Comparison of ENCODE assay signal across 21 mouse cellular contexts in genomic region chr4:140922508-140922907, GRCm38 (mm10). TPM values are rescaled to one million over a fixed set of nuclear protein-coding genes. Genes with fewer than 3 reads are reported as not detected.
DNase-seq lines count a peak whose midpoint lies in the region; ATAC-seq lines count a peak whose summit lies in the region.
"Had no signal": no experiment of that assay in that cellular context is flagged by ENCODE, and none has a peak within 500 bp of the region (broad histone marks: within the 10 kb centered on the region; RNA-seq: fewer than 3 reads in every experiment).

No protein-coding gene starts in this region.

- H3K4me2 ChIP-seq in forebrain, embryonic 16.5 days (ENCODE audit: low read length) = no peak overlapping the region
- no peak overlapping the region for H3K4me2 ChIP-seq in heart, embryonic 11.5 days
- H3K4me2 ChIP-seq: embryonic facial prominence, embryonic 12.5 days; forebrain, embryonic 12.5 days; heart, embryonic 13.5 days; hindbrain, embryonic 12.5 days had no signal

- no peaks in the 10 kb centered on the region for H3K27me3 ChIP-seq in forebrain, embryonic 10.5 days (ENCODE audit: poor library complexity, severe bottlenecking)
- no peaks in the 10 kb centered on the region for H3K27me3 ChIP-seq in forebrain, embryonic 16.5 days (replicated peaks; ENCODE audit: control insufficient read depth, insufficient read depth, low read length)
- no peaks in the 10 kb centered on the region for H3K27me3 ChIP-seq in heart, embryonic 11.5 days (ENCODE audit: control insufficient read depth, insufficient read depth, low read length)
- H3K27me3 ChIP-seq: embryonic facial prominence, embryonic 12.5 days; forebrain, embryonic 12.5 days; heart, embryonic 13.5 days; hindbrain, embryonic 12.5 days had no signal

- H3K9ac ChIP-seq in forebrain, embryonic 16.5 days (replicated peaks; ENCODE audit: low read depth, low read length) = no peak overlapping the region
- H3K9ac ChIP-seq in heart, embryonic 11.5 days (ENCODE audit: low read depth, low read length) = peak overlapping the region; percentile 34; the same call in 1 of the 2 replicates
- H3K9ac ChIP-seq: embryonic facial prominence, embryonic 12.5 days; forebrain, embryonic 12.5 days; forebrain, postnatal 0 days; heart, embryonic 13.5 days; hindbrain, embryonic 12.5 days had no signal

- 87% methylated on average over 5 of the region's 5 CpGs for WGBS in forebrain, embryonic 10.5 days
- 85% methylated on average over 5 of the region's 5 CpGs for WGBS in forebrain, embryonic 16.5 days
- WGBS in heart, embryonic 11.5 days (ENCODE audit: insufficient replicate concordance) = 69% methylated on average over 5 of the region's 5 CpGs

- intact Hi-C loops in gastrocnemius, postnatal 14 days (cut with DNase I; ENCODE audit: low total_unique reads) = no loop called here

- peaks cover 9% of the 10 kb centered on the region; the same call in 1 of the 2 replicates for H3K4me1 ChIP-seq in forebrain, embryonic 10.5 days
- H3K4me1 ChIP-seq in forebrain, embryonic 16.5 days (replicated peaks; ENCODE audit: control insufficient read depth, insufficient read depth, low read length) = no peaks in the 10 kb centered on the region
- H3K4me1 ChIP-seq in heart, embryonic 11.5 days (ENCODE audit: control insufficient read depth, insufficient read depth, low read length) = peaks cover 38% of the 10 kb centered on the region
- H3K4me1 ChIP-seq: forebrain, embryonic 12.5 days had no signal

- DNase-seq in forebrain, embryonic 10.5 days (ENCODE audit: extremely low spot score, low spot score) = no peak
- no peak for DNase-seq in heart, postnatal 4 days
- peak; percentile 67 for DNase-seq in gastrocnemius, postnatal 14 days
- peak; percentile 91 for DNase-seq in skeletal muscle tissue, adult 2 months (ENCODE audit: low read depth, low spot score)
- no peak for DNase-seq in natural killer cell, adult 2 months (ENCODE audit: low spot score in 2 of 2)
- DNase-seq: adrenal gland, postnatal 10 days; B cell, adult 2 months; cerebellum, adult 11-12 months; cerebellum, adult 9-10 months; cerebellum, postnatal 25 days; forebrain, postnatal 0 days; heart, adult 2 months; heart, postnatal 36 days had no signal

- 0 out of 2 replicates have a peak overlapping the region, but pooled peaks have one; percentile 15 for H3K27ac ChIP-seq in forebrain, embryonic 10.5 days
- H3K27ac ChIP-seq in forebrain, embryonic 16.5 days (ENCODE audit: low read length) = no peak overlapping the region
- H3K27ac ChIP-seq in heart, embryonic 11.5 days (ENCODE audit: low read depth, low read length) = no peak overlapping the region
- H3K27ac ChIP-seq: embryonic facial prominence, embryonic 12.5 days; forebrain, embryonic 12.5 days; heart, adult 2 months; heart, embryonic 13.5 days; hindbrain, embryonic 12.5 days; hindbrain, postnatal 0 days had no signal

- ATAC-seq in forebrain, embryonic 16.5 days = no peak
- no peak for ATAC-seq in heart, embryonic 11.5 days (replicated peaks; ENCODE audit: insufficient number of reproducible peaks, low FRiP score, low TSS enrichment)
- ATAC-seq: CD4-positive, CD25-positive, alpha-beta regulatory T cell, adult 4 months; forebrain, postnatal 0 days; hindbrain, postnatal 0 days had no signal

- no peaks in the 10 kb centered on the region for H3K36me3 ChIP-seq in forebrain, embryonic 10.5 days (replicated peaks)
- H3K36me3 ChIP-seq in forebrain, embryonic 16.5 days (ENCODE audit: control insufficient read depth, insufficient read depth) = no peaks in the 10 kb centered on the region
- H3K36me3 ChIP-seq in heart, embryonic 11.5 days (ENCODE audit: control insufficient read depth, insufficient read depth, low read length) = no peaks in the 10 kb centered on the region
- H3K36me3 ChIP-seq: embryonic facial prominence, embryonic 12.5 days; forebrain, embryonic 12.5 days; heart, embryonic 13.5 days; hindbrain, embryonic 12.5 days had no signal

- no peaks in the 10 kb centered on the region for H3K9me3 ChIP-seq in forebrain, embryonic 10.5 days
- H3K9me3 ChIP-seq in forebrain, embryonic 16.5 days (ENCODE audit: control insufficient read depth, low read length) = no peaks in the 10 kb centered on the region
- no peaks in the 10 kb centered on the region for H3K9me3 ChIP-seq in heart, embryonic 11.5 days (replicated peaks; ENCODE audit: control insufficient read depth, low read length)
- H3K9me3 ChIP-seq: embryonic facial prominence, embryonic 12.5 days; forebrain, embryonic 12.5 days; heart, embryonic 13.5 days; hindbrain, embryonic 12.5 days had no signal

- no peak overlapping the region for H3K4me3 ChIP-seq in forebrain, embryonic 10.5 days
- no peak overlapping the region for H3K4me3 ChIP-seq in forebrain, embryonic 16.5 days (replicated peaks; ENCODE audit: low read length)
- H3K4me3 ChIP-seq in heart, embryonic 11.5 days (ENCODE audit: low read depth, low read length) = no peak overlapping the region
- H3K4me3 ChIP-seq: embryonic facial prominence, embryonic 12.5 days; forebrain, embryonic 12.5 days; heart, adult 2 months; heart, embryonic 13.5 days; hindbrain, embryonic 12.5 days had no signal

RNA-seq across cellular contexts. Expression of gene Padi2, which starts 16.4 kb away (rescaled TPM):
- 0.30 and 0.66 TPM in 2 replicates for polyA plus RNA-seq in forebrain, embryonic 10.5 days (2016; fragmentation: Nextera tagmentation; extraction: Ambion mirVana)
- 0.88 and 1.0 TPM in 2 replicates for polyA plus RNA-seq in forebrain, embryonic 16.5 days (2015; fragmentation: Nextera tagmentation; extraction: Ambion mirVana)
- polyA plus RNA-seq in heart, embryonic 11.5 days (2014; fragmentation: Nextera tagmentation; extraction: Ambion mirVana) = 3.8 and 5.9 TPM in 2 replicates
- under 1 TPM; 0.60 to 0.83 TPM for total RNA-seq in heart, postnatal 4 days (2021)
- 100 to 1,000 TPM; 101 to 150 TPM for total RNA-seq in gastrocnemius, postnatal 14 days (2021)

RNA-seq across cellular contexts. Expression of gene Sdhb, which starts 38.5 kb away (rescaled TPM):
- 411 and 415 TPM in 2 replicates for polyA plus RNA-seq in forebrain, embryonic 10.5 days (2016; fragmentation: Nextera tagmentation; extraction: Ambion mirVana)
- polyA plus RNA-seq in forebrain, embryonic 16.5 days (2015; fragmentation: Nextera tagmentation; extraction: Ambion mirVana) = 420 and 438 TPM in 2 replicates
- polyA plus RNA-seq in heart, embryonic 11.5 days (2014; fragmentation: Nextera tagmentation; extraction: Ambion mirVana) = 760 and 778 TPM in 2 replicates
- total RNA-seq in heart, postnatal 4 days (2021) = 100 to 1,000 TPM; 633 to 638 TPM
- 100 to 1,000 TPM; 480 to 609 TPM for total RNA-seq in gastrocnemius, postnatal 14 days (2021)

Comparison
In these comparisons a context has a peak if more than half of its experiments do, and no peak if none do; other contexts are left out.
1. DNase-seq: peak in gastrocnemius, postnatal 14 days (single experiment) and skeletal muscle tissue, adult 2 months (single experiment); none in forebrain, embryonic 10.5 days (single experiment), heart, postnatal 4 days (single experiment) and natural killer cell, adult 2 months (0 of 2).